8 mouse cellular contexts compared by ENCODE assay signal in the genomic region with DNA sequence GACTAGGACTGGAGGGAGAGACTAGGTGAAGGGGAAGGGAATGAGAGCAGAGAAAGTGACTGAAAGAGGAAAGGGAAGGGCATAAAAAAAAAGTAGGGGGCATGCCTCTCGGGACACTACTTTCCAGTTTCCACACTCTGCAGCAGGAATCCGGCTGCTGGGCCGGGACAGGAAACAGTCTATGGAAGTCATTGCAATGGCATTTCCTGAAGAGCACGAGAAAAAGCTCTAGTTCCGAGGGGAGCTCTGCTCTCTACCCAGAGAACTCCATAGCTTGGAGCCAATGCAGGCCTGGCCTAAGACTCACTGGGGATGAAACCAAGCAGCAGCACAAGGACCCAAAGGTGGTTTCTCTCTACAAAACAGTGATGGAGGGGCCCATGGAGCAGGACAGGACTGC. TPM values are rescaled to one million over a fixed set of nuclear protein-coding genes. Genes with fewer than 3 reads are reported as not detected.
DNase-seq lines count a peak whose midpoint lies in the region; ATAC-seq lines count a peak whose summit lies in the region.

No protein-coding gene starts in this region.

- peak overlapping the region; percentile 58; the same call in 1 of the 2 replicates for H3K27ac ChIP-seq in neural tube, embryonic 11.5 days (ENCODE audit: low read depth, low read length)
- H3K27ac ChIP-seq in intestine, embryonic 14.5 days (ENCODE audit: low read depth): peak overlapping the region; percentile 14; the same call in 1 of the 2 replicates
- H3K27ac ChIP-seq in stomach, embryonic 16.5 days (ENCODE audit: low read length): peak overlapping the region; percentile 85

- no peak overlapping the region for H3K4me3 ChIP-seq in neural tube, embryonic 11.5 days (ENCODE audit: low read depth, low read length)
- H3K4me3 ChIP-seq in intestine, embryonic 14.5 days (ENCODE audit: low read depth, low read length): no peak overlapping the region
- no peak overlapping the region for H3K4me3 ChIP-seq in stomach, embryonic 16.5 days (replicated peaks; ENCODE audit: low read length)

- no peak overlapping the region for H3K9ac ChIP-seq in neural tube, embryonic 11.5 days (ENCODE audit: low read length)
- H3K9ac ChIP-seq in intestine, embryonic 14.5 days (ENCODE audit: low read length): no peak overlapping the region
- no peak overlapping the region for H3K9ac ChIP-seq in stomach, embryonic 16.5 days (ENCODE audit: low read length)

- no peak overlapping the region for H3K4me2 ChIP-seq in neural tube, embryonic 11.5 days (ENCODE audit: low read depth)
- H3K4me2 ChIP-seq in intestine, embryonic 14.5 days (ENCODE audit: low read length): 0 out of 2 replicates have a peak overlapping the region, but pooled peaks have one; percentile 2
- H3K4me2 ChIP-seq in stomach, embryonic 16.5 days (ENCODE audit: low read depth, low read length): no peak overlapping the region

- no peak for ATAC-seq in neural tube, embryonic 11.5 days (ENCODE audit: insufficient read depth, low FRiP score, low TSS enrichment)
- 0 out of 2 replicates have a peak, but pooled peaks have one; percentile 9 for ATAC-seq in intestine, embryonic 14.5 days (replicated peaks; ENCODE audit: low FRiP score, low TSS enrichment, low read depth)
- no peak for ATAC-seq in stomach, embryonic 16.5 days (ENCODE audit: insufficient read depth, low FRiP score)

- no peaks in the 10 kb centered on the region for H3K9me3 ChIP-seq in neural tube, embryonic 11.5 days (ENCODE audit: control insufficient read depth, low read length)
- no peaks in the 10 kb centered on the region; the same call in 1 of the 2 replicates for H3K9me3 ChIP-seq in intestine, embryonic 14.5 days (ENCODE audit: control insufficient read depth, low read length)
- H3K9me3 ChIP-seq in stomach, embryonic 16.5 days (replicated peaks; ENCODE audit: control insufficient read depth, low read length): no peaks in the 10 kb centered on the region

- no peak for DNase-seq in neural tube, embryonic 11.5 days (ENCODE audit: low spot score)
- no peak for DNase-seq in neural tube, embryonic 10.5 days (ENCODE audit: extremely low spot score, low spot score)
- peak; percentile 29 to 31 for DNase-seq in gastrocnemius, adult 8-10 months (ENCODE audit: low spot score in 2 of 2)
- DNase-seq in intestine, embryonic 14.5 days (ENCODE audit: low spot score): no peak
- peak; percentile 78 to 83 for DNase-seq in lung, adult 18-20 months
- no peak for DNase-seq in retina, embryonic 14.5 days (ENCODE audit: low spot score)
- DNase-seq in layer of hippocampus, postnatal 36 days: no peak

- peaks cover 19% of the 10 kb centered on the region for H3K4me1 ChIP-seq in neural tube, embryonic 11.5 days (ENCODE audit: control insufficient read depth, insufficient read depth, low read length)
- peaks cover 37% of the 10 kb centered on the region for H3K4me1 ChIP-seq in intestine, embryonic 14.5 days (replicated peaks; ENCODE audit: control insufficient read depth, insufficient read depth, low read length)
- H3K4me1 ChIP-seq in stomach, embryonic 16.5 days (ENCODE audit: control insufficient read depth, insufficient read depth, low read length): peaks cover 51% of the 10 kb centered on the region

- H3K27me3 ChIP-seq in neural tube, embryonic 11.5 days (ENCODE audit: control insufficient read depth, insufficient read depth, low read length): no peaks in the 10 kb centered on the region
- no peaks in the 10 kb centered on the region for H3K27me3 ChIP-seq in intestine, embryonic 14.5 days (replicated peaks; ENCODE audit: control insufficient read depth, insufficient read depth, low read length)
- H3K27me3 ChIP-seq in stomach, embryonic 16.5 days (ENCODE audit: control insufficient read depth, insufficient read depth, low read length): no peaks in the 10 kb centered on the region

- WGBS in neural tube, embryonic 11.5 days: 50% methylated on average over 5 of the region's 5 CpGs
- WGBS in intestine, embryonic 14.5 days: 26% methylated on average over 5 of the region's 5 CpGs
- WGBS in stomach, embryonic 16.5 days: 25% methylated on average over 5 of the region's 5 CpGs

- no peaks in the 10 kb centered on the region for H3K36me3 ChIP-seq in neural tube, embryonic 11.5 days (ENCODE audit: control insufficient read depth, insufficient read depth, low read length)
- peaks cover 18% of the 10 kb centered on the region for H3K36me3 ChIP-seq in intestine, embryonic 14.5 days (ENCODE audit: control insufficient read depth, insufficient read depth, low read length)
- H3K36me3 ChIP-seq in stomach, embryonic 16.5 days (ENCODE audit: control insufficient read depth, insufficient read depth, low read length): no peaks in the 10 kb centered on the region

RNA-seq across cellular contexts. Expression of a gene that starts 10.5 kb away (rescaled TPM):
- polyA plus RNA-seq in neural tube, embryonic 11.5 days (2014; fragmentation: Nextera tagmentation; extraction: Ambion mirVana): 125 and 132 TPM in 2 replicates
- 10 to 100 TPM in 3 of 4 experiments, 1 to 10 TPM in 1; 9.1 to 17.5 (median 15.4) TPM for total RNA-seq in gastrocnemius, adult 8-10 months (2022)
- polyA plus RNA-seq in intestine, embryonic 14.5 days (2014; fragmentation: Nextera tagmentation; extraction: Ambion mirVana): 75.0 and 76.8 TPM in 2 replicates
- 78.1 and 88.8 TPM in 2 replicates for polyA plus RNA-seq in stomach, embryonic 16.5 days (2015; fragmentation: Nextera tagmentation; extraction: Ambion mirVana)
- total RNA-seq in layer of hippocampus, postnatal 36 days (2021): 100 to 1,000 TPM; 116 to 141 TPM

RNA-seq across cellular contexts. Expression of a gene that starts 26.7 kb away (rescaled TPM):
- polyA plus RNA-seq in neural tube, embryonic 11.5 days (2014; fragmentation: Nextera tagmentation; extraction: Ambion mirVana): 141 and 147 TPM in 2 replicates
- total RNA-seq in gastrocnemius, adult 8-10 months (2022): 1 to 10 TPM; 1.1 to 4.8 (median 3.1) TPM
- 88.3 and 95.4 TPM in 2 replicates for polyA plus RNA-seq in intestine, embryonic 14.5 days (2014; fragmentation: Nextera tagmentation; extraction: Ambion mirVana)
- 59.8 and 60.6 TPM in 2 replicates for polyA plus RNA-seq in stomach, embryonic 16.5 days (2015; fragmentation: Nextera tagmentation; extraction: Ambion mirVana)
- total RNA-seq in layer of hippocampus, postnatal 36 days (2021): 1 to 10 TPM; 2.0 to 3.1 TPM

Comparison
In these comparisons a context has a peak if more than half of its experiments do, and no peak if none do; other contexts are left out.
1. DNase-seq: peak in gastrocnemius, adult 8-10 months (2 of 2) and lung, adult 18-20 months (2 of 2); none in neural tube, embryonic 11.5 days (single experiment), neural tube, embryonic 10.5 days (single experiment), intestine, embryonic 14.5 days (single experiment), retina, embryonic 14.5 days (single experiment) and layer of hippocampus, postnatal 36 days (0 of 2).
2. H3K27ac ChIP-seq: peak in every context shown above with its lines; median percentile 85 in stomach, embryonic 16.5 days; 58 in neural tube, embryonic 11.5 days; 14 in intestine, embryonic 14.5 days.